Mouse (Mus musculus) heart, adult 2 months (tissue): Measurements from ENCODE around the gene Grik4. TPM values are rescaled to one million over a fixed set of nuclear protein-coding genes. Genes with fewer than 3 reads are reported as not detected.

Source experiments
- DNase-seq, 2 experiments: peaks; one replicate each; pipeline ENCODE4 v3.0.0; 2021
- H3K27ac ChIP-seq: fragments of 200-600 bp; 2 replicates; pipeline ENCODE4 v1.8.1; 2022
- H3K27me3 ChIP-seq: fragments of 200-500 bp; 2 replicates; pipeline ENCODE4 v1.6.1; 2012; ENCODE audit warnings: mild to moderate bottlenecking, low read length, inconsistent platforms, mixed read lengths; ENCODE audit not compliant: control insufficient read depth, insufficient read depth
- H3K36me3 ChIP-seq: fragments of 200-500 bp; 2 replicates; pipeline ENCODE4 v1.6.1; 2012; ENCODE audit warnings: low read length, inconsistent platforms; ENCODE audit not compliant: control insufficient read depth, insufficient read depth
- H3K4me1 ChIP-seq: fragments of 200-500 bp; 2 replicates; pipeline ENCODE4 v1.6.1; 2011; ENCODE audit warnings: low read length; ENCODE audit not compliant: control insufficient read depth, insufficient read depth
- H3K4me3 ChIP-seq: fragments of 200-600 bp; 2 replicates; pipeline ENCODE4 v1.8.1; 2022
- H3K79me2 ChIP-seq: fragments of 200-500 bp; replicated peaks from 2 replicates; pipeline ENCODE4 v1.6.1; 2012; ENCODE audit warnings: mild to moderate bottlenecking, inconsistent platforms, low read length, moderate library complexity, mixed read lengths; ENCODE audit not compliant: control insufficient read depth, insufficient read depth
- H3K9ac ChIP-seq: fragments of 200-500 bp; 2 replicates; pipeline ENCODE4 v1.6.1; 2012; ENCODE audit warnings: low read depth, mild to moderate bottlenecking, control low read depth, inconsistent platforms, low read length, mixed read lengths
- CTCF ChIP-seq: fragments of 200-600 bp; IDR thresholded peaks from 2 replicates; pipeline ENCODE4 v1.8.1; 2022; ENCODE audit warnings: antibody characterized with exemption, mild to moderate bottlenecking, moderate library complexity
- EP300 ChIP-seq: fragments of 200-500 bp; IDR thresholded peaks from 2 replicates; pipeline ENCODE4 v1.6.1; 2011; ENCODE audit warnings: low read depth, low read length, control low read depth; ENCODE audit not compliant: insufficient read depth
- POLR2A ChIP-seq: fragments of 200-500 bp; IDR thresholded peaks from 2 replicates; pipeline ENCODE4 v1.6.1; 2011; ENCODE audit warnings: mild to moderate bottlenecking, low read depth, low read length, control low read depth; ENCODE audit not compliant: insufficient read depth
- WGBS: fragments of 180-500 bp; shearing (Covaris S2); methylation state at CpG from one replicate; pipeline ENCODE4 v1.1.7; 2018; 5-methylcytosine and 5-hydroxymethylcytosine counted together
- intact Hi-C: fragments of 180-260 bp; cut with DNase I; formaldehyde crosslinking; loops from one replicate; pipeline ENCODE4 v1.15.1; 2025
- polyA plus RNA-seq: library from polyadenylated mRNA; depleted of rRNA; stranded (reverse); fragments of >200 nt; gene quantifications from 2 replicates; pipeline ENCODE4 v1.2.3, GENCODE M21; 2012
- total RNA-seq, 2 experiments: library from RNA; stranded (reverse); gene quantifications; 2 replicates each; pipeline ENCODE4 v1.2.3; 2021

Grik4 gene
- total and polyA plus RNA-seq, 3 experiments = 0.02 to 0.09 TPM; not detected in 1

DNA sequence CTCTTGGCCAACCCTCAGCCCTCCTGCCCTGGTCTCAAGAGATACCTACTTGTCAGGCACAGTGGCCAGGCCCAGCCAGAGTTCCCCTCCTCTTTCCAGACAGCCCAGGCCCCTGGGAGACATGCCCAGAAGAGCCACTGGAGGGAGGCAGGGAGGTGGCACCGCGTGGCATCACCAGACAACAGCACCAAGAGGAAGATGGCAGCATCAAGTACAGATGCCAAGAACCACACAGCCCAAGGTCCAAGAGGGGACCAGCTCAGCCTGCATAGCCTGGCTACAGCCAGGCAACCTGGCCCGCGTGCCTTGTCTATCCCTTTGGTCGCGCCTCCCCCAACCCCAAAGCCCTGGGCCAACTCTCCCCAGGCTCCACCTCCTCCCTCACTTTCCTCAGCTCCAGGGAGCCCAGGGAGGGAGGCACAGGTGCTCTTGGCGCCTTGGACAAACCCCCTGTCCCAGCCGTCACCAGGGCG, 1.2 kb downstream of the Grik4 start:
- 23% methylated on average over 9 of the region's 9 CpGs for whole genome bisulfite sequencing
- Histone ChIP-seq H3K27me3 (peaks cover 11% of the 10 kb centered on the region), H3K9ac (no peak overlapping the region), H3K27ac (no peak overlapping the region), H3K4me1 (no peaks in the 10 kb centered on the region; the same call in 1 of the 2 replicates), H3K79me2 (no peaks in the 10 kb centered on the region), H3K4me3 (no peak overlapping the region), H3K36me3 (no peaks in the 10 kb centered on the region)
- intact Hi-C loops = loop anchor here (5.0 kb wide), 1 partner anchor 391 kb away; no protein-coding TSS in a partner anchor
- DNase-seq = no peak
- TF ChIP-seq EP300 (no peak), CTCF (0 out of 2 replicates have a peak, but pooled peaks have one; percentile 3)

DNA sequence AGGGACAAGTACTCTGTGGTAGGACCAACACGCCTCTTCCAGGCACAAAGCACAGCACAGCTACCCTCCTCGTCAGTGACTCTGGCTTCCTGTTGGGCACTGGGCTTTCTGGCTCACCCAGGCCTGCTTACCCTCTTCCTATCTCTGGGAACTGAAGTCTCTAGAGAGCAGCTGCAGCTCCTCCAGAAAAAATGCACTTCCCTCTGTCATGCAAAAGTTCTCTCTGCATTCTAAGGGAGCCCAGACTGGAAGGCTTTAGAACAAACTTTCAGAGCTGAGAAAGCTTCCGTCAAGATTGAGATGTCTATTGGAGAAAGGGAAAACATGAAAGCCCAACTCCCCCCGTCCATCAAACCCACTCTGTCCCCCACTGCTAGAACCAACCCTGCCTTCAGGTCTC, 2.1 kb downstream of the Grik4 start:
- no peak for DNase-seq
- WGBS = 56% methylated on average over 4 of the region's 4 CpGs
- no peak overlapping the region for H3K27ac ChIP-seq
- intact Hi-C loops = loop anchor here (5.0 kb wide), 1 partner anchor 390 kb away; no protein-coding TSS in a partner anchor
- H3K36me3 ChIP-seq = no peaks in the 10 kb centered on the region
- H3K9ac ChIP-seq = no peak overlapping the region
- H3K79me2 ChIP-seq = no peaks in the 10 kb centered on the region
- H3K4me1 ChIP-seq = no peaks in the 10 kb centered on the region; the same call in 1 of the 2 replicates
- H3K27me3 ChIP-seq = peaks cover 11% of the 10 kb centered on the region
- no peak for TF ChIP-seq POLR2A
- no peak for TF ChIP-seq CTCF
- no peak for TF ChIP-seq EP300
- no peak overlapping the region for H3K4me3 ChIP-seq

- intact Hi-C loops = no loop called here
- Histone ChIP-seq H3K27me3 (no peaks in the 10 kb centered on the region), H3K4me1 (no peaks in the 10 kb centered on the region), H3K79me2 (no peaks in the 10 kb centered on the region), H3K36me3 (no peaks in the 10 kb centered on the region), H3K27ac (no peak overlapping the region), H3K9ac (no peak overlapping the region), H3K4me3 (no peak overlapping the region)
- no peak for DNase-seq
- TF ChIP-seq EP300 = no peak
- no peak for TF ChIP-seq POLR2A
- no peak for TF ChIP-seq CTCF
- WGBS = 40% methylated on average over 7 of the region's 7 CpGs
These were observed 12.1 kb downstream of the Grik4 start for GRCm38 (mm10) chr9:42932146-42932545.

DNA sequence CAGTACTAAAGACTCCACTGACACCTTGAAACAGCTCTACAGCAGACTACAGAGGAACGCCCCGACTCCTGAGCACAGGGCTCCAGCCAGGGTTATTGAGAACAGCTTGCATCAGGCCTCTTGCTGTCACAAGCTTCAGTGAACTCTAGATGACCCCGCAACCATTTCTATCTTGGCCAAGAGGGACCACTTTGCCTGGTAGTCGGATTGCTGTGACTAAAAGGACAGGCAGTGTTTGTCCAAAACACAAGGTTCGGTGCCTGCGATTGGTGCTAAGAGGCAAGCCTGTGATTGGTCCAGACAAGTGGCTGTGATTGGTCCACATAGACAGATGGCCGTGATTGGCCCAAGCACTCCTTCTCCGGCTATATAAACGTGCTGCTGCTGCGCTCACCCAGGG, 16.8 kb downstream of the Grik4 start:
- 64% methylated on average over 10 of the region's 10 CpGs for WGBS
- no peak for DNase-seq
- Histone ChIP-seq H3K27ac (no peak overlapping the region), H3K79me2 (no peaks in the 10 kb centered on the region), H3K27me3 (no peaks in the 10 kb centered on the region), H3K36me3 (no peaks in the 10 kb centered on the region), H3K9ac (no peak overlapping the region), H3K4me1 (no peaks in the 10 kb centered on the region), H3K4me3 (no peak overlapping the region)
- TF ChIP-seq EP300 = no peak
- intact Hi-C loops = no loop called here

DNA sequence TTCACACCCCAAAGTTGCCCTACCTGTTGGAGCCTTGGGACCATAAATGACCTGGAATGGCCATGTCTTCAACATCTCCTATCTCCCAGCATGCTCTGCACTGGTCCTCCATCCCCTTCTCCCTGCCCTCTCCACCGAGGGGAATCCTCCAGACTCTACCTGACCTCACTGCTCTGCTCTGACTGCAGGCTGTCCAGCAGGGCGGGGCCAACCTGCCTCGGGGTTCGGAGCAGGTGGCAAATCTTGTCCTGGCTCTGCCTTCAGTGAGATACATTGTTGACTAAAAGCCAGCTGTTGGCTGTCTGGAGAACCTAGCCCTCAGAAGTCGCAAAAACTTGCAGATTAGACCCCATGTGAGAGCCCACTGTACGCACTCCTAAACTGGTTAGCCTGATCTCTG, 17.7 kb downstream of the Grik4 start:
- WGBS = 86% methylated on average over 6 of the region's 6 CpGs

DNA sequence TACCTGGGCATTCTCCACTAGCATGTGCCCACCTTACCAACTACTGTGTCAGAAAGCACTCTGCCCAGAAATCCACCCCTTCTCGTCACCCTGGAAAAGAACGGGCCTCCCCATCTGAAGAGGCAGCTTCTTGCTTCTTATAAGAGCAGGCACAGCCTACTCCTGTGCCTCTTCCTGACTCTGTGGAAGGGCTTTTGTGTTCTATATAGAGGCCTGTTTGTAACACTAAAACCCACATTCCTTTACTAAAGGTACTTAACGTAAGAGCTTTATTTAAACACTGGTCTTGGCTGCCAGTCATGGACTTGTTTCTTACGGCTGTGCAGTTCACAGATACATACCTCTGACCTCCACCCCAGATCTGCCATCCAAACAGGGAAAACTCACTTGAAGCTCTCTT, 22.5 kb downstream of the Grik4 start:
- no peak overlapping the region for H3K27ac ChIP-seq
- no peak for TF ChIP-seq POLR2A
- TF ChIP-seq CTCF = no peak
- TF ChIP-seq EP300 = no peak
- no peaks in the 10 kb centered on the region for H3K36me3 ChIP-seq
- no peak overlapping the region for H3K9ac ChIP-seq
- intact Hi-C loops = no loop called here
- no peaks in the 10 kb centered on the region for H3K27me3 ChIP-seq
- no peaks in the 10 kb centered on the region for H3K4me1 ChIP-seq
- WGBS = 76% methylated on average over 4 of the region's 4 CpGs
- no peak for DNase-seq
- no peaks in the 10 kb centered on the region for H3K79me2 ChIP-seq
- no peak overlapping the region for H3K4me3 ChIP-seq

More for the DNA sequence above, 17.7 kb downstream of the Grik4 start:
- Histone ChIP-seq H3K79me2 (no peaks in the 10 kb centered on the region), H3K9ac (no peak overlapping the region), H3K4me3 (no peak overlapping the region), H3K27ac (no peak overlapping the region), H3K4me1 (no peaks in the 10 kb centered on the region), H3K27me3 (no peaks in the 10 kb centered on the region), H3K36me3 (no peaks in the 10 kb centered on the region)
- DNase-seq = no peak
- intact Hi-C loops = no loop called here
- TF ChIP-seq EP300 (no peak), POLR2A (no peak), CTCF (no peak)
